Mouse (Mus musculus) cerebellum, adult 2 months (tissue): ENCODE data around the gene Insr.

Experiments
- CTCF ChIP-seq: fragments of 200-500 bp; IDR thresholded peaks from 2 replicates; pipeline ENCODE4 v1.5.1; 2011; ENCODE audit warnings: low read depth, mild to moderate bottlenecking, control low read depth, low read length, moderate library complexity, borderline replicate concordance; ENCODE audit not compliant: insufficient read depth
- POLR2A ChIP-seq: fragments of 200-500 bp; IDR thresholded peaks from 2 replicates; pipeline ENCODE4 v1.6.1; 2011; ENCODE audit warnings: low read length, control low read depth, borderline replicate concordance; ENCODE audit not compliant: insufficient read depth

DNA sequence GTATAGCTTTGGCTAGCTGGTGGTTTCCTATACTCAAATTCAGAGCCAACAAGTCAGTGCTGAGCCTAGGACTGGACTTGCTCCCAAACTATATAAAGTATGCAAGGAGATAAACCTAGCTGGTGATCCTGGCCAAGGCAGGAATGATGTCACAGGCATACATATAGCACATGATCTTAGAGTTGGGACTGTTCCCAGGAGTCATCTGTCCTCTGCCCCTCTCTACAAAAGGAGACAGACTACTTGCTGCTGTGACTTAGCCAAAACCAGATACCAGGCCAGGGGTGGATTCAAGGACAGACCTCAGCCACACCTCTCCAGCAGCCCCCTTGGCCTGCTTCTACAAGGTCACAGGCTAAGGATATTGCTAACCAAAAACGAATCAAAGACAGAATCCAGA, 92.0 kb downstream of the Insr start:
- TF ChIP-seq CTCF (no peak), POLR2A (no peak)
